Mouse (Mus musculus) megakaryocyte, embryonic 14.5 days (primary cell): ENCODE measurements around the gene Pus7. TPM values are rescaled to one million over a fixed set of nuclear protein-coding genes. Genes with fewer than 3 reads are reported as not detected.

Experiments
- H3K27me3 ChIP-seq: replicated peaks from 2 replicates; pipeline ENCODE3; 2012; ENCODE audit warnings: inconsistent platforms
- H3K36me3 ChIP-seq: replicated peaks from 2 replicates; pipeline ENCODE3; 2012; ENCODE audit warnings: low read length, inconsistent platforms, mixed read lengths
- H3K4me1 ChIP-seq: 2 replicates; pipeline ENCODE4 v1.6.1; 2012; ENCODE audit warnings: inconsistent platforms
- H3K4me3 ChIP-seq: replicated peaks from 2 replicates; pipeline ENCODE3; 2012; ENCODE audit warnings: moderate library complexity, mild to moderate bottlenecking, inconsistent platforms
- H3K9me3 ChIP-seq: 2 replicates; pipeline ENCODE4 v1.6.1; 2012; ENCODE audit warnings: inconsistent platforms
- FLI1 ChIP-seq: IDR thresholded peaks from 2 replicates; pipeline ENCODE4 v1.6.1; 2012; ENCODE audit warnings: low read length, inconsistent platforms, mixed read lengths
- GATA1 ChIP-seq: IDR thresholded peaks from 3 replicates; pipeline ENCODE4 v1.6.1; 2012; ENCODE audit warnings: mixed read lengths, low read length, inconsistent platforms, borderline replicate concordance
- polyA plus RNA-seq: library from polyadenylated mRNA; stranded (reverse); fragments of >175 nt; gene quantifications from 2 replicates; pipeline ENCODE4 v1.2.3, GENCODE M21; 2012; ENCODE audit warnings: low replicate concordance; ENCODE audit not compliant: insufficient read depth

Gene Pus7
- polyA plus RNA-seq, 1 experiment, result 3.6 TPM

DNA sequence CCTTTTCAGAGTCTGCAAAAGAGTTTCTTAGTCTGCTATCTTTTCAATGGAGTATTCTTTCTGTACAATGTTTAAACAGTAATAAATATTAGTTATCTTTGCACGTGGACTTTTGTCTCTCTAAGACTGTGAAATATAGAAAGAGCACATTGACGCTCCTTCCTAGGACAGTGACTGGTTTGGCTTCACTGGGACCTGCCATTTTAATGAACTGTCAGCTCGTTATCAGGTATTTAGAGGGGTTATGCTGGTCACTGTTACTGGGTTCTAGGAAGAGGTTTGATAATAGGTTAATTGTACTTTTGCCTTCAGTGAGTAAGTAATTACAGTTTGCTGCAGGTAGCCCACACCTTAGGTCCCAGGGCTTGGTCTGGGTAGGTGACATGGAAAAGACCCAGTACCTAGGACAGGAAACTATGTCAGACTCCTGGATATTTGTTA is 4.9 kb upstream of the Pus7 start:
- H3K27me3 ChIP-seq, result no peaks in the 10 kb centered on the region
- H3K9me3 ChIP-seq, result peaks cover 4% of the 10 kb centered on the region; the same call in 1 of the 2 replicates
- H3K36me3 ChIP-seq, result peaks cover 41% of the 10 kb centered on the region
- H3K4me3 ChIP-seq, result peak overlapping the region; percentile 98
- H3K4me1 ChIP-seq, result peaks cover 59% of the 10 kb centered on the region
- TF ChIP-seq GATA1 (no peak), FLI1 (no peak)

DNA sequence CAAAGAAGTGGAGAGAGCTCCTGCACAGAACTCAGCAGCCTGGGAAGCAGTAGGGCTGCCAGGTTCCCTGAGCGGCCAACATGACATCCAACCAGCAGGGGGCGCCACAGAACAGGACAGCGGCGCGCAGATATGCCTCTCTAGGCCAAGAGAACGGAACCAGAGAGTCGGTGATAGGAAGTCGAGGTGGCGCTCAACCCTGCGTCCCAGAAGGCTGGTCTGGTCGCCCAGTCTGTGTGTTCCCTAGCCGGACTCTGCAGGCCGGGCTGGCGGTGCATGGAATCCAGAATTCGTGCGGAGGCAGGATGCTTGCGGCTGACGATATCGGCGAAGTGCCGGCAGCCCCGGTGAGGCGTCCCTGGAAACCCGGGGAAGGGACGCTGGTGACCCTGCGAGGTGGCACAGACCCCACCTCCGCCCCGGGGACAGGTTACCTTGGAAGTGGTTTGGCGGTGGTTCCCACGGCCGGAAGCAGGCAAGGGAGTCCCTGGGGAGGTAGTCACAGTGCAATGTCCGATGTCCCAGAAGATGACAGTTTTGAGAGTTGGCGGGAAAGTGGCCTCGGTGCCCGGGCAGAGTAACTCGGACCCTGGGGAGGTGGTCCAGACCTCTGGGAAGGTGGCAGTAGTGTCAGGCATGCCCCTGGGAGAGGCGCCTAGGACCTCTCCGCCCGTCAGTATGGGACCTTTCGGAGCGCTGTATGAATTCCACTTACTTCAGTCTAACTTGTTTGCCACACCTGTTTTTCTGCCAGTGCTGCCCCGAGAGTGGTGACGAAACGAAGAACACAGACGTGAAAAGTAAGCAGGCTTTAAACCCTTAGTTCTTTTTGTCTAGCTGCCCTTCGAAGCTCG is 4.3 kb upstream of the Pus7 start, which contains the start of gene Rint1:
TSS of gene Rint1 (plus strand) at position 176 of the 854 bp plus-strand sequence.
- H3K27me3 ChIP-seq, result no peaks in the 10 kb centered on the region
- H3K4me3 ChIP-seq, result peak within 1 kb of the TSS; percentile 98
- peaks cover 4% of the 10 kb centered on the region; the same call in 1 of the 2 replicates for H3K9me3 ChIP-seq
- TF ChIP-seq FLI1 (no peak), GATA1 (no peak)
- H3K4me1 ChIP-seq, result peaks cover 58% of the 10 kb centered on the region
- H3K36me3 ChIP-seq, result peaks cover 35% of the 10 kb centered on the region

DNA sequence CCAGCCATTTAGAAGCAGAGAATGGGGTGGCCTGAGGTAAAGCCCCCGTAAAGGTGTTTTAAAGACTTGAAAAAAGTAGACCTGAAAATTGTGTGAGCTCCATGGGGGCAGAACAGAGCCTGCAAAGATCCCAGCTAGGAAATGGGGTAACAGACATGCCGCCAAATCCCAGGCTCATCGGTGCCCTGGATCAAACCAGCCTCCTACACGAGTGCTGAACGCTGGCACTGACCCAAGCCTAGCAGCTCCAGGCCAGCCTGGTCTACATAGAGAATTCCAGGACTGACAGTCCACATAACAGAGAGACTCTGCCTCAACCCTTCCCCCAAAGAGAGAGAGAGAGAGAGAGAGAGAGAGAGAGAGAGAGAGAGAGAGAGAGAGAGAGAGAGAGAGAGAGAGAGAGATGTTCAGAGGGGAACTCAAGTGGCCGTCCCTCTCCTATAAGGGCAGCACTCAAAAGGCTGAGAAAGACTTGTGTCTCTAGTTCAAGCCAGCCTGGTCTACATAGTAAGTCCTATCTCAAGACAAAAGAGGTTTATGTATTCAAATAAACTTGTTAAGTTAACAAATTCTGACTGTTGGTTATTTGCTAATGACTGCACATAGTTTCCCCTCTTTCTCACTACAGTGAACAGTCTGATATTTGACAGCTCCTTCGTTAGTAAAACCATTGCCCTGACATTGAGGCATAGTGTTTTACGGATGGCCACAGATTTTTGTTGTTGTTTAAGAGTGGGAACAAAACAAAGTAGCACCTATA is 1.3 kb downstream of the Pus7 start:
- no peaks in the 10 kb centered on the region for H3K27me3 ChIP-seq
- H3K9me3 ChIP-seq, result peaks cover 4% of the 10 kb centered on the region; the same call in 1 of the 2 replicates
- peaks cover 39% of the 10 kb centered on the region for H3K4me1 ChIP-seq
- TF ChIP-seq GATA1, result no peak
- no peak for TF ChIP-seq FLI1
- peak overlapping the region; percentile 95 for H3K4me3 ChIP-seq
- H3K36me3 ChIP-seq, result peaks cover 9% of the 10 kb centered on the region

DNA sequence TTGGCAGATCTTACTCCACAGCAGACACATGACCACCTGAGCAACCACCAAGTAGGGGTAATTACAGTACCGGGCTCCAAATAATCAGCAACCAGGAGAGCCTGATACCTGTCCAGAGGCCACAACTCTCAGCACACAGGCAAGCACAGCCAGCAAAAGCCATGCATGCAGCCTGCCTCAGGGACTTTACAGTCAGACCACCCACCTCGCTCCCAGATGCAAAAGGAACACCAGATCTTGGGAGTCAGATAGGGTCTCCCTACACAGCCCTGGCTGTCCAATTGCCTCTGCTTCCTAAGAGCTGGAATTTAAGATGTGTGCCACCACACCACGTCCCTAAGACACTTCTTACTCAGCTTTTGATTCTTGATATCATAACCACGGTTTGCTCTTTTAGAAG is 2.3 kb downstream of the Pus7 start:
- H3K36me3 ChIP-seq, result peaks cover 19% of the 10 kb centered on the region
- no peak for TF ChIP-seq FLI1
- TF ChIP-seq GATA1, result no peak
- peaks cover 35% of the 10 kb centered on the region for H3K4me1 ChIP-seq
- peak overlapping the region; percentile 4 for H3K4me3 ChIP-seq
- no peaks in the 10 kb centered on the region for H3K27me3 ChIP-seq
- H3K9me3 ChIP-seq, result peaks cover 4% of the 10 kb centered on the region; the same call in 1 of the 2 replicates

DNA sequence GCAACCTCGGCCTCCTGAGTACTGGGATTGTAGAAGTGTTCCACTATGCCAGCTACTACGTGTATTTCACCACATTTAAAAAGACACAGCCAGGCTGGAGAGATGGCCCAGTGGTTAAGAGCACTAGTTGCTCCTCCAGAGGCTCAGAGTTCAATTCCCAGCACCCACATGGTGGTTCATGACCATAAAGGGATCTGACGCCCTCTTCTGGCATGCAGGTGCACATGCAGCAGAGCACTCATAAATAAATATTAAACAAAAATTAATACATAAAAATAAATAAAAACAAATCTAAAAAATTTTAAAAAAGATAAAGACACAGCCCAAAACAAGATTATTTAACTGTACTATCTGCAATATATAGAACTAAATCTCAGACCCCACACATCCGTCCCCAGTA is 3.0 kb downstream of the Pus7 start:
- TF ChIP-seq GATA1, result no peak
- no peak for TF ChIP-seq FLI1
- Histone ChIP-seq H3K27me3 (no peaks in the 10 kb centered on the region), H3K4me3 (no peak overlapping the region), H3K36me3 (peaks cover 26% of the 10 kb centered on the region), H3K9me3 (peaks cover 4% of the 10 kb centered on the region; the same call in 1 of the 2 replicates), H3K4me1 (peaks cover 35% of the 10 kb centered on the region)

DNA sequence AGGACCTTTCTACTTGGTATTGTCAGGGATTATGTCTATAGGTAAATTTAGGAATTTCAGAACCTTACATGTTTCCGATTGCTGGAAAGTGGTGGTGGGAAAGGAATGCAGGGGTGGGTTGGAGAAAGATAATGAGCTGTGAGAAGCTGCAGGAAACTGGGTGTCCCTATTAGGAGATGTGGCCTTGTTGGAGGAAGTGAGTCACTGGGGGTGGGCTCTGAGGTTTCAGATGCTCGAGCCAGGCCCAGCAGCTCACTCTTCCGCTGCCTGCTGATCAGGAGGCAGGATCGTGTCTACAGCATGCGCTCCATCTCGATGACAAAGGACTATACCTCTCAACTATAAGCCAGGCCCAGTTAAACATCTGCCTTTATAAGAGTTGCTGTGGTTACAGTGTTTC is 9.3 kb downstream of the Pus7 start:
- Histone ChIP-seq H3K36me3 (peaks cover 74% of the 10 kb centered on the region), H3K4me3 (no peak overlapping the region), H3K27me3 (no peaks in the 10 kb centered on the region), H3K4me1 (peaks cover 13% of the 10 kb centered on the region; the same call in 1 of the 2 replicates), H3K9me3 (peaks cover 11% of the 10 kb centered on the region; the same call in 1 of the 2 replicates)
- TF ChIP-seq GATA1 (no peak), FLI1 (no peak)

DNA sequence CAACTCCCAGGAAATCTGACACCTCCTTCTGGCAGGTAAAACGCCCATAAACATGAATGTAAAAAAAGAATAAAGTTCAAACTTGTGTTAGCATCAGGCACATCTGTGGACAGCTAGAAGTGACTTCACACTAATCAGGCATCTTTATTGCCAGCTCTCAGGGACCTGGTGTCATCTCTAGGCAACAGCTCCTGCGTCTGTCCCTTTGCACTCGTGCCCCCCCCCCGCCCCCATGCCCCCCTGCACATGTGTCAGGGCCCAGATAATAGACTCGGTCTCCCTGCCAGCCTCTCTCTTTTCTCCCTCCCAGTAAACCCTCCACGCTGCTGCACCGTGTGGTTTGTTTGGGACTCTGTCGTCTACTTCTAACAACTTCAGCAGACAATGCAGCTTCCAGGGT is 12.4 kb downstream of the Pus7 start:
- no peak for TF ChIP-seq FLI1
- TF ChIP-seq GATA1, result no peak
- peaks cover 13% of the 10 kb centered on the region; the same call in 1 of the 2 replicates for H3K4me1 ChIP-seq
- H3K27me3 ChIP-seq, result no peaks in the 10 kb centered on the region
- H3K9me3 ChIP-seq, result peaks cover 11% of the 10 kb centered on the region; the same call in 1 of the 2 replicates
- H3K4me3 ChIP-seq, result no peak overlapping the region
- H3K36me3 ChIP-seq, result peaks cover 82% of the 10 kb centered on the region

DNA sequence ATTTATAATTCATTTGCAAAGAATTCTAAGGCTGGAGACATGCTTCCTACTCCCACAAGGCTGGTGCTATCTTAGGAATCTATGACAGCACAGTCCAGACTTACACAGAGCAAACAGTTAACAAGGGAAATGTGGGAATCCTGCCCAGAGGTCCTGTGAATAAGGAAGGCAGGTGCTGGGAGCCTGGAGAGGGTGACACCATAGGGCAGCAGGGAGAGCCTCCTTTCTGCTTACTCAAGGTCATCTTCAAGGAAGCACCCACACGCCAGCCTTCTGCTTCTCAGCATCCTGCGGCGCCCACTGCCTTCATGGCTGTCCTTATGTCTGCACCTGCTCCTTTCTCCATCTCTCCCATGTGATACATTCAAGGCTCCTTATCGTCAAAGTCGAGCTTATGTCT is 19.0 kb downstream of the Pus7 start:
- Histone ChIP-seq H3K9me3 (no peaks in the 10 kb centered on the region), H3K36me3 (peaks cover 84% of the 10 kb centered on the region), H3K27me3 (no peaks in the 10 kb centered on the region), H3K4me3 (no peak overlapping the region), H3K4me1 (no peaks in the 10 kb centered on the region; the same call in 1 of the 2 replicates)
- TF ChIP-seq GATA1, result no peak
- TF ChIP-seq FLI1, result no peak

DNA sequence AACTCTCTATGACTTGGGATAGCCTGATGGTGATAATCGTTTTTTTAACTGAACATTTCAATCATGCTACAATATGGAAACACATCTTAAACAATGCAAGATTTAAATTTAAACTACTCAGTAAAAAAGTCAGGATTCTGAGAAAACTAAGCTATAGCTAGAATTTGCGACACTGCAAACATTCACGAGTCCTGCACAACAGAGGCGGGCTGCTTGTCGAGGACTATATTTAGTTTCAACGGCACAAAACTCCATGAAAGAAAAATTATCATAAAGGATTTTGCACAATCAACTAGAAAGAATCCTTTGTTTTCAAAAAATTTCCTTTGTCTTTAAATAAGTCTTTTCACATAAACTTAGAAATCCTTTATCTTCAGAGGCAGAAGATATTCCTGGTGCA is 21.0 kb downstream of the Pus7 start:
- Histone ChIP-seq H3K9me3 (no peaks in the 10 kb centered on the region), H3K36me3 (peaks cover 87% of the 10 kb centered on the region)
- no peak for TF ChIP-seq GATA1
- TF ChIP-seq FLI1, result no peak

More for the DNA sequence above, 21.0 kb downstream of the Pus7 start:
- Histone ChIP-seq H3K27me3 (no peaks in the 10 kb centered on the region), H3K4me1 (peaks cover 6% of the 10 kb centered on the region), H3K4me3 (no peak overlapping the region)
